Mouse (Mus musculus) heart, adult 2 months (tissue): Measurements from ENCODE around the gene Pex16. TPM values are rescaled to one million over a fixed set of nuclear protein-coding genes. Genes with fewer than 3 reads are reported as not detected.
A peak's percentile ranks its signal among the peaks of the same experiment; 100 is the strongest.

Source experiments
- DNase-seq, 2 experiments: peaks; one replicate each; pipeline ENCODE4 v3.0.0; 2021
- H3K27ac ChIP-seq: fragments of 200-600 bp; 2 replicates; pipeline ENCODE4 v1.8.1; 2022
- H3K27me3 ChIP-seq: fragments of 200-500 bp; 2 replicates; pipeline ENCODE4 v1.6.1; 2012; ENCODE audit warnings: mild to moderate bottlenecking, low read length, inconsistent platforms, mixed read lengths; ENCODE audit not compliant: control insufficient read depth, insufficient read depth
- H3K36me3 ChIP-seq: fragments of 200-500 bp; 2 replicates; pipeline ENCODE4 v1.6.1; 2012; ENCODE audit warnings: low read length, inconsistent platforms; ENCODE audit not compliant: control insufficient read depth, insufficient read depth
- H3K4me1 ChIP-seq: fragments of 200-500 bp; 2 replicates; pipeline ENCODE4 v1.6.1; 2011; ENCODE audit warnings: low read length; ENCODE audit not compliant: control insufficient read depth, insufficient read depth
- H3K4me3 ChIP-seq: fragments of 200-600 bp; 2 replicates; pipeline ENCODE4 v1.8.1; 2022
- H3K79me2 ChIP-seq: fragments of 200-500 bp; replicated peaks from 2 replicates; pipeline ENCODE4 v1.6.1; 2012; ENCODE audit warnings: mild to moderate bottlenecking, inconsistent platforms, low read length, moderate library complexity, mixed read lengths; ENCODE audit not compliant: control insufficient read depth, insufficient read depth
- H3K9ac ChIP-seq: fragments of 200-500 bp; 2 replicates; pipeline ENCODE4 v1.6.1; 2012; ENCODE audit warnings: low read depth, mild to moderate bottlenecking, control low read depth, inconsistent platforms, low read length, mixed read lengths
- CTCF ChIP-seq: fragments of 200-600 bp; IDR thresholded peaks from 2 replicates; pipeline ENCODE4 v1.8.1; 2022; ENCODE audit warnings: antibody characterized with exemption, mild to moderate bottlenecking, moderate library complexity
- EP300 ChIP-seq: fragments of 200-500 bp; IDR thresholded peaks from 2 replicates; pipeline ENCODE4 v1.6.1; 2011; ENCODE audit warnings: low read depth, low read length, control low read depth; ENCODE audit not compliant: insufficient read depth
- POLR2A ChIP-seq: fragments of 200-500 bp; IDR thresholded peaks from 2 replicates; pipeline ENCODE4 v1.6.1; 2011; ENCODE audit warnings: mild to moderate bottlenecking, low read depth, low read length, control low read depth; ENCODE audit not compliant: insufficient read depth
- WGBS: fragments of 180-500 bp; shearing (Covaris S2); methylation state at CpG from one replicate; pipeline ENCODE4 v1.1.7; 2018; 5-methylcytosine and 5-hydroxymethylcytosine counted together
- intact Hi-C: fragments of 180-260 bp; cut with DNase I; formaldehyde crosslinking; loops from one replicate; pipeline ENCODE4 v1.15.1; 2025
- polyA plus RNA-seq: library from polyadenylated mRNA; depleted of rRNA; stranded (reverse); fragments of >200 nt; gene quantifications from 2 replicates; pipeline ENCODE4 v1.2.3, GENCODE M21; 2012
- total RNA-seq, 2 experiments: library from RNA; stranded (reverse); gene quantifications; 2 replicates each; pipeline ENCODE4 v1.2.3; 2021

The Pex16 gene
- total and polyA plus RNA-seq, 3 experiments, result 19.6 to 36.8 (median 23.1) TPM

DNA sequence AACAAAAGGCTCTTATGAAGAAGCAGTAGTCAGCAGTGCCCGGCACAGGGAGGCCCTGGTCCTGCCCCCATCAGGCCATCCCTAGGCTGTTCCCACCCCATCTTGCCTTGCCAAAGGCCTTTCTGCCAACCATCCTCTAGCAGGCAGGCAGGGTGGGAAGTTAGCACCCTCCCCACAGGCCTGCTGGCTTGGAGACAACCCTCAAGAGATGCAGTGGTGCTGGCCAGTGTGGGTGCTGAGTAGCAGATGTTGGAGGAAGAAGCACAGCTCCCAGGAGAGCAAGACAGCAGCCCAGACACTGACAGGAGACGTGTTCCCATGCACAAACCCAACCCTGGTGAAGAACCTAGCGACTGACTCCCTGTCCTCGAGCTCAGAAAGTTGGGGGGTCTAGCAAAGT lies 13.2 kb downstream of the Pex16 start:
- TF ChIP-seq CTCF, result no peak
- no peak for TF ChIP-seq POLR2A
- TF ChIP-seq EP300, result no peak
- WGBS, result 75% methylated on average over 4 of the region's 4 CpGs
- no peaks in the 10 kb centered on the region for H3K36me3 ChIP-seq
- no peak overlapping the region for H3K4me3 ChIP-seq
- no peaks in the 10 kb centered on the region for H3K79me2 ChIP-seq
- no peak overlapping the region for H3K9ac ChIP-seq
- H3K4me1 ChIP-seq, result peaks cover 2% of the 10 kb centered on the region; the same call in 1 of the 2 replicates
- DNase-seq, result no peak
- intact Hi-C loops, result no loop called here
- H3K27ac ChIP-seq, result no peak overlapping the region
- H3K27me3 ChIP-seq, result no peaks in the 10 kb centered on the region

- no peaks in the 10 kb centered on the region for H3K79me2 ChIP-seq
- DNase-seq, result no peak
- H3K4me3 ChIP-seq, result no peak overlapping the region
- H3K4me1 ChIP-seq, result peaks cover 2% of the 10 kb centered on the region; the same call in 1 of the 2 replicates
- WGBS, result 58% methylated on average over 3 of the region's 3 CpGs
- no peak overlapping the region; the same call in 1 of the 2 replicates for H3K27ac ChIP-seq
- no peak for TF ChIP-seq POLR2A
- no peak for TF ChIP-seq CTCF
- TF ChIP-seq EP300, result no peak
- intact Hi-C loops, result no loop called here
- no peaks in the 10 kb centered on the region for H3K36me3 ChIP-seq
- H3K27me3 ChIP-seq, result no peaks in the 10 kb centered on the region
- no peak overlapping the region for H3K9ac ChIP-seq
Measured at GRCm38 (mm10) chr2:92388081-92388517, 13.6 kb downstream of the Pex16 start.

DNA sequence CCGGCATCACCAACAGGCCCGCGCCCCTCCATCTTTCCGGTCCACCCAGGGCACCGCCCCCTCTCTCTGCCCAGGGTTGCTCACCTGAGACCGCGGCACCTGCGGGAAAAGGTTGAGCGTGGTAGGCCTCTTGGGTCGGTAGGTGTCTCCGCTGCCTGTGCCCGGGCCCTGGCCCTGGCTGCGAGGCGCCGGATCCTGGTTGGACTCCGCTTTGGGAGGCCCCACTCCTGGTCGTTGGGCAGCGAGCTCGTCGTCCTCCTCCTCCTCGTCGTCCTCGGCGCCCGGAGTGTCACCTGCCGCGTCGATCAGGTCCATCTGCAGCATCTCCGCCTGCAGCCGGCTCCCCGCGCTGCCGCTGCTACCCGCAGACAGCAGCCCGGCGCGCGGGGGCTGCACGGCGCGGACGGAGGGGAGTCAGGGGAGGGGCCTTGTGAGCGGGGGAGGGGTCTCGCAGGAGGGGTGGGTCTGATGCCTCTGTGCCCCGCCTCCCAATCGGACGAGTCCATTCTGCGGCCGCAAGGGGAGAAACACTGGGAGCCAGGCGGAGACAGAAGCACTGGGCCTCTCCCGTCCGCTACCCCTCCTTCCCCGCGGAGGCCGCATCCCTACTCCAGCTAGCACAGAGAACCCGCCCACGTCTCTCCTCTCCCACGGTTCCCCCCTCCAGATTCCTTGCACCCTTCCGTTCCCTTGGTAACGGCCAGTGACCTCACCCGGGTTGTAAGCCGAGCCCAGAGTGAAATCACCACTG lies 14.6 kb downstream of the Pex16 start:
- DNase-seq, result peak; percentile 80 to 87
- H3K79me2 ChIP-seq, result no peaks in the 10 kb centered on the region
- no peaks in the 10 kb centered on the region for H3K27me3 ChIP-seq
- peak overlapping the region; percentile 70 for H3K9ac ChIP-seq
- H3K4me3 ChIP-seq, result peak overlapping the region; percentile 56
- H3K36me3 ChIP-seq, result no peaks in the 10 kb centered on the region
- peak overlapping the region; percentile 57 for H3K27ac ChIP-seq
- H3K4me1 ChIP-seq, result peaks cover 2% of the 10 kb centered on the region; the same call in 1 of the 2 replicates
- TF ChIP-seq CTCF (no peak), EP300 (no peak), POLR2A (no peak)
- WGBS, result 1% methylated on average over 62 of the region's 62 CpGs
- intact Hi-C loops, result no loop called here

- Histone ChIP-seq H3K36me3 (no peaks in the 10 kb centered on the region), H3K27ac (peak overlapping the region; percentile 54), H3K27me3 (no peaks in the 10 kb centered on the region), H3K79me2 (no peaks in the 10 kb centered on the region), H3K9ac (no peak overlapping the region), H3K4me1 (peaks cover 2% of the 10 kb centered on the region; the same call in 1 of the 2 replicates), H3K4me3 (peak overlapping the region; percentile 56)
- TF ChIP-seq POLR2A (no peak), CTCF (no peak), EP300 (no peak)
- no peak for DNase-seq
- WGBS, result 36% methylated on average over 10 of the region's 10 CpGs
- intact Hi-C loops, result no loop called here
Measured at GRCm38 (mm10) chr2:92389645-92390044, 15.2 kb downstream of the Pex16 start.

- DNase-seq, result peak; percentile 59 to 60
- no peaks in the 10 kb centered on the region for H3K36me3 ChIP-seq
- intact Hi-C loops, result no loop called here
- H3K27ac ChIP-seq, result no peak overlapping the region
- no peak overlapping the region for H3K9ac ChIP-seq
- H3K27me3 ChIP-seq, result no peaks in the 10 kb centered on the region
- 50% methylated on average over 6 of the region's 6 CpGs for WGBS
- peaks cover 2% of the 10 kb centered on the region; the same call in 1 of the 2 replicates for H3K4me1 ChIP-seq
- H3K79me2 ChIP-seq, result no peaks in the 10 kb centered on the region
- TF ChIP-seq CTCF (no peak), POLR2A (no peak), EP300 (no peak)
- H3K4me3 ChIP-seq, result no peak overlapping the region
Measured at GRCm38 (mm10) chr2:92390206-92390930, 15.9 kb downstream of the Pex16 start.

- Histone ChIP-seq H3K36me3 (no peaks in the 10 kb centered on the region), H3K79me2 (no peaks in the 10 kb centered on the region), H3K27me3 (no peaks in the 10 kb centered on the region), H3K9ac (no peak overlapping the region), H3K4me3 (no peak overlapping the region), H3K4me1 (peaks cover 2% of the 10 kb centered on the region; the same call in 1 of the 2 replicates), H3K27ac (no peak overlapping the region)
- intact Hi-C loops, result no loop called here
- 83% methylated on average over 8 of the region's 8 CpGs for WGBS
- DNase-seq, result no peak
- TF ChIP-seq POLR2A (no peak), CTCF (no peak)
Measured at GRCm38 (mm10) chr2:92391116-92391515, 16.6 kb downstream of the Pex16 start.
